In the genomic region with DNA sequence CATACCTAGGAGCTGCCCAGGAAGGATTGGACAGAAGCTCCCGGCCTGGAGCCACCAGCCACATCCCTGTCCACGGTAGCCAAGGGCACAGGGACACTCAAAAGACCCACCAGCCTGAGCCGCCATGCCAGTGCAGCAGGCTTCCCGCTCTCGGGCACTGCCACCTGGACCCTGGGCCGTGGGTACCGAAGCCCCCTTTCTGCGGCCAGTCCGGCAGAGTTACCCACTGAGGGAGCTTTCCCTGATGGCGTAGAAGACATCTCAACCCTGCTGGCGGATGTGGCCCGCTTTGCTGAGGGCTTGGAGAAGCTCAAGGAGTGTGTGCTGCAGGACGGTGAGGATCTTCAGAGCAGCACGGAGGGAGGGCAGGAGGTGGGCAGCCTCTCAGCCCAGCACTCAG, we compare ENCODE assay signal across 13 mouse cellular contexts. TPM values are rescaled to one million over a fixed set of nuclear protein-coding genes. Genes with fewer than 3 reads are reported as not detected.
A peak's percentile ranks its signal among the peaks of the same experiment; 100 is the strongest.
DNase-seq lines count a peak whose midpoint lies in the region; ATAC-seq lines count a peak whose summit lies in the region.
"Had no signal": no experiment of that assay in that cellular context is flagged by ENCODE, and none has a peak within 500 bp of the region (broad histone marks: within the 10 kb centered on the region; RNA-seq: fewer than 3 reads in every experiment).

No protein-coding gene starts in this region.

- H3K36me3 ChIP-seq in megakaryocyte, embryonic 14.5 days (replicated peaks; ENCODE audit: low read length), result peaks cover 90% of the 10 kb centered on the region
- peaks cover 60% of the 10 kb centered on the region for H3K36me3 ChIP-seq in liver, embryonic 13.5 days
- no peaks in the 10 kb centered on the region for H3K36me3 ChIP-seq in kidney, embryonic 14.5 days (ENCODE audit: control insufficient read depth, insufficient read depth, low read length)
- H3K36me3 ChIP-seq: midbrain, embryonic 12.5 days had no signal

- H3K9me3 ChIP-seq in megakaryocyte, embryonic 14.5 days, result no peaks in the 10 kb centered on the region
- no peaks in the 10 kb centered on the region for H3K9me3 ChIP-seq in liver, embryonic 13.5 days (replicated peaks)
- H3K9me3 ChIP-seq in kidney, embryonic 14.5 days (ENCODE audit: control insufficient read depth, low read length), result no peaks in the 10 kb centered on the region
- H3K9me3 ChIP-seq: forebrain, embryonic 10.5 days; midbrain, embryonic 12.5 days had no signal

- peaks cover 90% of the 10 kb centered on the region for H3K4me1 ChIP-seq in megakaryocyte, embryonic 14.5 days
- H3K4me1 ChIP-seq in liver, embryonic 13.5 days (replicated peaks), result peaks cover 72% of the 10 kb centered on the region
- peaks cover 18% of the 10 kb centered on the region for H3K4me1 ChIP-seq in kidney, embryonic 14.5 days (ENCODE audit: control insufficient read depth, insufficient read depth, low read length)

- H3K9ac ChIP-seq in liver, embryonic 13.5 days, result peak overlapping the region; percentile 72
- no peak overlapping the region for H3K9ac ChIP-seq in kidney, embryonic 14.5 days (ENCODE audit: low read depth, low read length)
- H3K9ac ChIP-seq: midbrain, embryonic 12.5 days had no signal

- no peak for ATAC-seq in megakaryocyte, adult 5-6 weeks (ENCODE audit: poor library complexity, severe bottlenecking)
- no peak for ATAC-seq in liver, embryonic 13.5 days (ENCODE audit: low read depth)
- ATAC-seq in kidney, embryonic 14.5 days (ENCODE audit: low FRiP score, low TSS enrichment), result no peak

- WGBS in liver, embryonic 13.5 days (ENCODE audit: insufficient replicate concordance), result 43% methylated on average over 14 of the region's 14 CpGs
- 82% methylated on average over 14 of the region's 14 CpGs for WGBS in kidney, embryonic 14.5 days

- no peaks in the 10 kb centered on the region for H3K27me3 ChIP-seq in megakaryocyte, embryonic 14.5 days (replicated peaks)
- peaks cover 19% of the 10 kb centered on the region for H3K27me3 ChIP-seq in liver, embryonic 13.5 days
- H3K27me3 ChIP-seq in kidney, embryonic 14.5 days (ENCODE audit: control insufficient read depth, insufficient read depth, low read length), result peaks cover 29% of the 10 kb centered on the region

- peak overlapping the region; percentile 84 for H3K27ac ChIP-seq in liver, embryonic 13.5 days
- no peak overlapping the region for H3K27ac ChIP-seq in kidney, embryonic 14.5 days (ENCODE audit: low read depth, low read length)
- H3K27ac ChIP-seq: midbrain, embryonic 12.5 days had no signal

- peak; percentile 93 for DNase-seq in heart, adult 11 months
- no peak for DNase-seq in heart, postnatal 4 days
- DNase-seq in liver, embryonic 13.5 days, result no peak
- DNase-seq in thymus, postnatal 14 days, result peak; percentile 76
- DNase-seq in urinary bladder, postnatal 14 days (ENCODE audit: low spot score), result no peak
- DNase-seq: cerebellum, postnatal 36 days; kidney, postnatal 10 days; right cerebral cortex, postnatal 4 days had no signal

- peak overlapping the region; percentile 78 for H3K4me2 ChIP-seq in liver, embryonic 13.5 days
- H3K4me2 ChIP-seq in kidney, embryonic 14.5 days (replicated peaks; ENCODE audit: low read depth, low read length), result no peak overlapping the region
- H3K4me2 ChIP-seq: midbrain, embryonic 12.5 days had no signal

- peak overlapping the region; percentile 97 for H3K4me3 ChIP-seq in megakaryocyte, embryonic 14.5 days (replicated peaks)
- peak overlapping the region; percentile 59 for H3K4me3 ChIP-seq in liver, embryonic 13.5 days (replicated peaks)
- no peak overlapping the region for H3K4me3 ChIP-seq in kidney, embryonic 14.5 days (ENCODE audit: low read length)
- H3K4me3 ChIP-seq: midbrain, embryonic 12.5 days had no signal

RNA-seq across cellular contexts. Expression of a gene that starts 1.3 kb away (rescaled TPM):
- total RNA-seq in heart, postnatal 4 days (2021), result 1 to 10 TPM; 4.0 to 4.1 TPM
- polyA plus RNA-seq in megakaryocyte, embryonic 14.5 days (2012; ENCODE audit: insufficient read depth, low replicate concordance), result 375 and 477 TPM in 2 replicates
- 135 and 140 TPM in 2 replicates for total RNA-seq in megakaryocyte, adult 5-6 weeks (2015)
- 235 and 237 TPM in 2 replicates for total RNA-seq in megakaryocyte, adult 5-6 weeks (2017)
- polyA plus RNA-seq in liver, embryonic 13.5 days (2015; fragmentation: Nextera tagmentation; extraction: Ambion mirVana), result 14.3 and 14.9 TPM in 2 replicates
- 4.8 and 7.7 TPM in 2 replicates for polyA plus RNA-seq in kidney, embryonic 14.5 days (2014; fragmentation: Nextera tagmentation; extraction: Ambion mirVana)

RNA-seq across cellular contexts. Expression of a gene that starts 21.5 kb away (rescaled TPM):
- total RNA-seq in heart, postnatal 4 days (2021), result 1 to 10 TPM; 6.9 to 8.1 TPM
- 47.4 and 62.2 TPM in 2 replicates for polyA plus RNA-seq in megakaryocyte, embryonic 14.5 days (2012; ENCODE audit: insufficient read depth, low replicate concordance)
- total RNA-seq in megakaryocyte, adult 5-6 weeks (2015), result 32.6 and 34.7 TPM in 2 replicates
- 33.6 and 37.4 TPM in 2 replicates for total RNA-seq in megakaryocyte, adult 5-6 weeks (2017)
- 6.3 and 7.4 TPM in 2 replicates for polyA plus RNA-seq in liver, embryonic 13.5 days (2015; fragmentation: Nextera tagmentation; extraction: Ambion mirVana)
- polyA plus RNA-seq in kidney, embryonic 14.5 days (2014; fragmentation: Nextera tagmentation; extraction: Ambion mirVana), result 1.8 and 2.7 TPM in 2 replicates

RNA-seq across cellular contexts. Expression of a gene that starts 21.8 kb away (rescaled TPM):
- 10 to 100 TPM; 66.6 to 70.7 TPM for total RNA-seq in heart, postnatal 4 days (2021)
- polyA plus RNA-seq in megakaryocyte, embryonic 14.5 days (2012; ENCODE audit: insufficient read depth, low replicate concordance), result 147 and 260 TPM in 2 replicates
- total RNA-seq in megakaryocyte, adult 5-6 weeks (2015), result 70.2 and 70.7 TPM in 2 replicates
- 58.4 and 69.2 TPM in 2 replicates for total RNA-seq in megakaryocyte, adult 5-6 weeks (2017)
- polyA plus RNA-seq in liver, embryonic 13.5 days (2015; fragmentation: Nextera tagmentation; extraction: Ambion mirVana), result 120 and 122 TPM in 2 replicates
- 276 and 310 TPM in 2 replicates for polyA plus RNA-seq in kidney, embryonic 14.5 days (2014; fragmentation: Nextera tagmentation; extraction: Ambion mirVana)

RNA-seq across cellular contexts. Expression of a gene that starts 29.2 kb away (rescaled TPM):
- total RNA-seq in heart, postnatal 4 days (2021), result 100 to 1,000 TPM; 450 to 489 TPM
- polyA plus RNA-seq in megakaryocyte, embryonic 14.5 days (2012; ENCODE audit: insufficient read depth, low replicate concordance), result 3,942 and 9,172 TPM in 2 replicates
- total RNA-seq in megakaryocyte, adult 5-6 weeks (2015), result 259 and 303 TPM in 2 replicates
- 375 and 378 TPM in 2 replicates for total RNA-seq in megakaryocyte, adult 5-6 weeks (2017)
- polyA plus RNA-seq in liver, embryonic 13.5 days (2015; fragmentation: Nextera tagmentation; extraction: Ambion mirVana), result 677 TPM in 2 replicates
- 552 and 641 TPM in 2 replicates for polyA plus RNA-seq in kidney, embryonic 14.5 days (2014; fragmentation: Nextera tagmentation; extraction: Ambion mirVana)

RNA-seq across cellular contexts. Expression of a gene that starts 29.4 kb away (rescaled TPM):
- total RNA-seq in heart, postnatal 4 days (2021), result 100 to 1,000 TPM; 109 to 113 TPM
- polyA plus RNA-seq in megakaryocyte, embryonic 14.5 days (2012; ENCODE audit: insufficient read depth, low replicate concordance), result 1,011 and 1,303 TPM in 2 replicates
- 174 and 175 TPM in 2 replicates for total RNA-seq in megakaryocyte, adult 5-6 weeks (2015)
- total RNA-seq in megakaryocyte, adult 5-6 weeks (2017), result 286 and 299 TPM in 2 replicates
- polyA plus RNA-seq in liver, embryonic 13.5 days (2015; fragmentation: Nextera tagmentation; extraction: Ambion mirVana), result 45.8 and 49.6 TPM in 2 replicates
- polyA plus RNA-seq in kidney, embryonic 14.5 days (2014; fragmentation: Nextera tagmentation; extraction: Ambion mirVana), result 186 and 220 TPM in 2 replicates

Comparison
In these comparisons a context has a peak if more than half of its experiments do, and no peak if none do; other contexts are left out.
1. DNase-seq: peak in heart, adult 11 months (single experiment) and thymus, postnatal 14 days (single experiment); none in heart, postnatal 4 days (single experiment), liver, embryonic 13.5 days (single experiment) and urinary bladder, postnatal 14 days (single experiment).
2. RNA of a gene that starts 1.3 kb away (polyA plus RNA-seq): 375 to 477 TPM in megakaryocyte, embryonic 14.5 days; 14.3 to 14.9 TPM in liver, embryonic 13.5 days and 4.8 to 7.7 TPM in kidney, embryonic 14.5 days; every median in the first group is over 10 times any median in the second.